Mouse (Mus musculus) forebrain, embryonic 14.5 days (tissue): Measurements from ENCODE around the gene Ptchd1. TPM values are rescaled to one million over a fixed set of nuclear protein-coding genes. Genes with fewer than 3 reads are reported as not detected.

Experiments
- ATAC-seq: fragments of 200-750 bp; cut with Nextera tagmentation; 2 replicates; pipeline ENCODE4 v1.8.0; 2017; ENCODE audit warnings: mild to moderate bottlenecking, moderate library complexity
- DNase-seq: peaks from one replicate; pipeline ENCODE4 v3.0.0-alpha.2; 2015; ENCODE audit warnings: low spot score
- H3K27ac ChIP-seq: fragments of 300-500 bp; sonication (generic); 2 replicates; pipeline ENCODE4 v1.5.1; 2014; ENCODE audit warnings: low read depth, mild to moderate bottlenecking, control low read depth, low read length, moderate library complexity
- H3K27me3 ChIP-seq: fragments of 300-500 bp; sonication (generic); replicated peaks from 2 replicates; pipeline ENCODE4 v1.6.1; 2014; ENCODE audit warnings: low read length, control low read depth, mixed read lengths; ENCODE audit not compliant: control insufficient read depth, insufficient read depth
- H3K36me3 ChIP-seq: fragments of 300-500 bp; sonication (generic); 2 replicates; pipeline ENCODE4 v1.6.1; 2014; ENCODE audit warnings: low read length, control low read depth; ENCODE audit not compliant: control insufficient read depth, insufficient read depth
- H3K4me1 ChIP-seq: fragments of 300-500 bp; sonication (generic); 2 replicates; pipeline ENCODE4 v1.6.1; 2014; ENCODE audit warnings: antibody characterized with exemption, low read length, control low read depth; ENCODE audit not compliant: control insufficient read depth, insufficient read depth
- H3K4me2 ChIP-seq: fragments of 300-500 bp; sonication (generic); 2 replicates; pipeline ENCODE4 v1.6.1; 2014; ENCODE audit warnings: mild to moderate bottlenecking, control low read depth, low read length
- H3K4me3 ChIP-seq: fragments of 300-500 bp; sonication (generic); 2 replicates; pipeline ENCODE4 v1.5.1; 2014; ENCODE audit warnings: low read depth, low read length, control low read depth
- H3K9ac ChIP-seq: fragments of 300-500 bp; sonication (generic); 2 replicates; pipeline ENCODE4 v1.6.1; 2014; ENCODE audit warnings: mild to moderate bottlenecking, low read length, control low read depth, moderate library complexity
- H3K9me3 ChIP-seq: fragments of 300-500 bp; sonication (generic); replicated peaks from 2 replicates; pipeline ENCODE4 v1.6.1; 2016; ENCODE audit warnings: low read length, control low read depth, mixed read lengths; ENCODE audit not compliant: control insufficient read depth
- WGBS: fragments of 180-500 bp; shearing (Covaris S2); extraction: QIAGEN DNeasy Blood & Tissue Kit; methylation state at CpG from one replicate; pipeline ENCODE4 v1.1.7; 2014; 5-methylcytosine and 5-hydroxymethylcytosine counted together
- polyA plus RNA-seq: library from polyadenylated mRNA; unstranded; fragments of >200 nt; fragmentation: Nextera tagmentation; extraction: Ambion mirVana; gene quantifications from 2 replicates; pipeline ENCODE4 v1.2.1, GENCODE M21; 2014

Ptchd1 gene
- polyA plus RNA-seq, 1 experiment from 2014 or later: 2.1 TPM

DNA sequence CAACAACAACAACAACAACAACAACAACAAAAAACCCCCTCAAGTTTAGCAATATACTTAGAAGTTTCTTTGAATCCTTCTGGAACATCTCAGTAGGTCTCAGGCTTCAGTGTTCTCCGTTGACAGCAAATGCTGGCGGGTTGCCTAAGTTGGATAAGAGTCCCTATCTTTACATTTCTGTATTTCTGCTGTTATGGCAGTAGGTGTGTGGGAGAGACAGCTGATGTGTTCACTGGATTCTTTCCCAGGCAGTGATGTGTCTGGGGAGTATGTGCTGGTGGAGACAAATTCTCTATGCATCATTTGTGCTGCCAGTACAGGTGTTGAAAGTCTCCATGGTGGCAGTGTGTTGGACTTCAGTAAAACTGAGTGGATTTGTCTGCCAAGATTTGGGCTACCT, 22.4 kb downstream of the Ptchd1 start:
- no peaks in the 10 kb centered on the region for H3K36me3 ChIP-seq
- H3K9me3 ChIP-seq: no peaks in the 10 kb centered on the region
- H3K27ac ChIP-seq: no peak overlapping the region
- 80% methylated on average over 2 of the region's 2 CpGs for WGBS
- no peaks in the 10 kb centered on the region for H3K27me3 ChIP-seq
- no peak overlapping the region for H3K9ac ChIP-seq
- ATAC-seq (no peak), DNase-seq (no peak)
- no peak overlapping the region for H3K4me2 ChIP-seq
- no peaks in the 10 kb centered on the region for H3K4me1 ChIP-seq
- H3K4me3 ChIP-seq: no peak overlapping the region

- H3K9me3 ChIP-seq: no peaks in the 10 kb centered on the region
- H3K9ac ChIP-seq: no peak overlapping the region
- ATAC-seq (no peak), DNase-seq (no peak)
- H3K36me3 ChIP-seq: no peaks in the 10 kb centered on the region
- H3K27ac ChIP-seq: no peak overlapping the region
- no peaks in the 10 kb centered on the region for H3K4me1 ChIP-seq
- H3K4me2 ChIP-seq: no peak overlapping the region
- no peaks in the 10 kb centered on the region for H3K27me3 ChIP-seq
- no peak overlapping the region for H3K4me3 ChIP-seq
These were observed 27.2 kb downstream of the Ptchd1 start for GRCm38 (mm10) chrX:155596390-155596789.

- Histone ChIP-seq H3K4me2 (no peak overlapping the region), H3K9ac (no peak overlapping the region), H3K27me3 (no peaks in the 10 kb centered on the region), H3K4me1 (no peaks in the 10 kb centered on the region), H3K27ac (no peak overlapping the region), H3K9me3 (no peaks in the 10 kb centered on the region), H3K4me3 (no peak overlapping the region), H3K36me3 (no peaks in the 10 kb centered on the region)
- ATAC-seq (no peak), DNase-seq (no peak)
- WGBS: 41% methylated on average over 1 of the region's 1 CpGs
These were observed 28.9 kb downstream of the Ptchd1 start for GRCm38 (mm10) chrX:155594685-155595084.

DNA sequence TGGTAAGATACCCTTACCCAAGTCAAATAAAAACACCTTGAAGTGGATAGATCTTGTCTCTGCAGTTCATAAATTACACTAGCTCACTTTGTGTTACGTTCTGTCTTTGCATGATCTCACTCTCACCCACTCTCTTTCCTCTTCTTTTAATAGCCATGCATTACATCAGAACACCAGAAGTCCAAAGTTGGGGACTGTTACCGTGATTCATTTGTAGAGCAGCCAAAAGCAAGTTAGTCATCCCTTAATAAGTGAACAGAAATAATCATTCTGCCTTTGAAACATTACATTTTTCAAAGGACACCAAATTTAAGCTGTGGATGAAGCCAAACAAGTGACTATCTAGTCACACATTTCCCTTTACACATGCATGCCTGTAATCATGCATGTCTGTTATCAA, 31.1 kb downstream of the Ptchd1 start:
- 81% methylated on average over 2 of the region's 2 CpGs for WGBS
- H3K4me2 ChIP-seq: no peak overlapping the region
- no peaks in the 10 kb centered on the region for H3K4me1 ChIP-seq
- ATAC-seq (no peak), DNase-seq (no peak)
- no peaks in the 10 kb centered on the region for H3K36me3 ChIP-seq
- H3K27me3 ChIP-seq: no peaks in the 10 kb centered on the region
- H3K4me3 ChIP-seq: no peak overlapping the region
- H3K9ac ChIP-seq: no peak overlapping the region
- H3K27ac ChIP-seq: no peak overlapping the region
- H3K9me3 ChIP-seq: no peaks in the 10 kb centered on the region

DNA sequence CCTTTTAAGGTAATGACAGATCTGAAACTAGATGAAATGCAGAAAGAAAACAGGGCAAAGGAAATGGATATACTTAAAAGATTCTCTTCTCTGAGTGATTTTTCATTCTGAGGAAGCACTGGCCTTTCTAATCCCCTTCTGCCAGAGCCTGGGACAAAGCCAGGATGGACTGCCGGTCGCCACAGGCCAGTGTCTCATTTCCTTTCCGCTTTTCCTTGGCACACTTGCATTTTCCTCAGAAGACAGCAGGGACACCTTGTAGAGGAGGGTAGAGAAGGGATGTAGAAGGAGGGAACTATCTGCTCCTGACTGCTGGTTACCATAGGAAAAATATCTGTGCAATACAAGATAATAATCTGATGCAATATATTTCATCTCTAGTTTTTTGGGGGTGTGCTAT, 32.1 kb downstream of the Ptchd1 start:
- WGBS: 71% methylated on average over 3 of the region's 3 CpGs
- H3K36me3 ChIP-seq: no peaks in the 10 kb centered on the region
- H3K4me3 ChIP-seq: no peak overlapping the region
- H3K4me2 ChIP-seq: no peak overlapping the region
- H3K9ac ChIP-seq: no peak overlapping the region
- H3K27me3 ChIP-seq: no peaks in the 10 kb centered on the region
- H3K9me3 ChIP-seq: no peaks in the 10 kb centered on the region
- no peaks in the 10 kb centered on the region for H3K4me1 ChIP-seq
- ATAC-seq: no peak
- no peak for DNase-seq
- H3K27ac ChIP-seq: no peak overlapping the region

GRCm38 (mm10) chrX:155584586-155584985, 39.0 kb downstream of the Ptchd1 start:
- ATAC-seq (no peak), DNase-seq (no peak)
- Histone ChIP-seq H3K9ac (no peak overlapping the region), H3K4me3 (no peak overlapping the region), H3K27ac (no peak overlapping the region), H3K36me3 (no peaks in the 10 kb centered on the region), H3K27me3 (no peaks in the 10 kb centered on the region), H3K4me2 (no peak overlapping the region), H3K9me3 (no peaks in the 10 kb centered on the region), H3K4me1 (no peaks in the 10 kb centered on the region)
- 84% methylated on average over 2 of the region's 2 CpGs for WGBS

GRCm38 (mm10) chrX:155579791-155580190, 43.8 kb downstream of the Ptchd1 start:
- DNase-seq (no peak), ATAC-seq (no peak)
- no peaks in the 10 kb centered on the region for H3K36me3 ChIP-seq
- H3K4me3 ChIP-seq: no peak overlapping the region
- H3K27ac ChIP-seq: no peak overlapping the region
- H3K4me2 ChIP-seq: no peak overlapping the region
- no peaks in the 10 kb centered on the region for H3K9me3 ChIP-seq
- H3K9ac ChIP-seq: no peak overlapping the region
- H3K27me3 ChIP-seq: no peaks in the 10 kb centered on the region
- no peaks in the 10 kb centered on the region for H3K4me1 ChIP-seq

DNA sequence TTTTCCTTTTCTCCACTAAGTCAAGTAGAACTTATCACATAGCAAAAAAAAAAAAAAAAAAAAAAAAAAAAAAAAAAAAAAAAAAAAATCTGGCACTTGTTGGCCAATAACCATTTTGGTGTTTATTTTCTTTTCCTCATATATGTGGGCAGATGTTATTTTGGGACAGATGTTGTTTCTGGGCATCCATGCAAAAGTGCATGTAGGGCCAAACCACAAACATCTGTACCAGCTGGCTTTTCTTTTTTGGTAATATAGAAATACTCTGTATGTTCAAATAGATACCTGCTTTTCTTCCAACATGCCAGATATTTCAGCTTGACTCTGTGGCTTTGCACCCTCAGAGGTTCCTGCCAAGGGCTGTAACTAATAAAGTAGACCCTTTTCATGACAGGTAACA, 51.2 kb downstream of the Ptchd1 start:
- ATAC-seq (no peak), DNase-seq (no peak)
- Histone ChIP-seq H3K9me3 (no peaks in the 10 kb centered on the region), H3K27ac (no peak overlapping the region), H3K9ac (no peak overlapping the region), H3K4me1 (no peaks in the 10 kb centered on the region), H3K4me3 (no peak overlapping the region), H3K4me2 (no peak overlapping the region), H3K36me3 (no peaks in the 10 kb centered on the region), H3K27me3 (no peaks in the 10 kb centered on the region)

DNA sequence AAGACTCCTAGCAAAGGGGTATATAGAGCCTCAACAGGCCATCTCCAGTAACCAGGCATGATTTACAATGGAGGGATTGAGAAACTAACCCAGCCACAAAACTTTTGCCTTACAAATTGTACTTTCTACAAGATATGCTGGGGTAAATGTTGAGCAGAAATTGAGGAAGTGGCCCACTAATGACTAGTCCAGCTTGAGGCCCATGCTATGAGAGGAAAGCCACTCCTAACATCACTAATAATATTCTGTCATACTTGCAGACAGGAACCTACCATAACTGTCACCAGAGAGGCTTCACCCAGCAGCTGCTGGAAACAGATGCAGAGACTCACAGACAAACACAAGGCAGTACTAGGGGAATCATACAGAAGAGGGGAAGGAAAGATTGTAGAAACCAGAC, 79.8 kb downstream of the Ptchd1 start:
- H3K27me3 ChIP-seq: no peaks in the 10 kb centered on the region
- no peak for ATAC-seq
- H3K4me2 ChIP-seq: no peak overlapping the region
- H3K36me3 ChIP-seq: no peaks in the 10 kb centered on the region
- no peak overlapping the region for H3K4me3 ChIP-seq
- no peak for DNase-seq
- no peak overlapping the region for H3K27ac ChIP-seq
- no peak overlapping the region for H3K9ac ChIP-seq
- H3K9me3 ChIP-seq: no peaks in the 10 kb centered on the region
- no peaks in the 10 kb centered on the region for H3K4me1 ChIP-seq
